Mouse (Mus musculus) cerebellum, adult 2 months (tissue): ENCODE data around the gene Iqgap1. TPM values are rescaled to one million over a fixed set of nuclear protein-coding genes. Genes with fewer than 3 reads are reported as not detected.

Experiments
- DNase-seq, 2 experiments: peaks; one replicate each; pipeline ENCODE4 v3.0.0; 2021
- H3K27ac ChIP-seq: fragments of 200-500 bp; 2 replicates; pipeline ENCODE4 v1.5.1; 2012; ENCODE audit warnings: low read length, control low read depth, inconsistent platforms; ENCODE audit not compliant: insufficient read depth
- H3K27me3 ChIP-seq: fragments of 200-500 bp; 2 replicates; pipeline ENCODE4 v1.6.1; 2012; ENCODE audit warnings: inconsistent platforms, mild to moderate bottlenecking, low read length, moderate library complexity; ENCODE audit not compliant: control insufficient read depth, insufficient read depth
- H3K4me1 ChIP-seq: fragments of 200-500 bp; 2 replicates; pipeline ENCODE4 v1.6.1; 2011; ENCODE audit warnings: low read length; ENCODE audit not compliant: control insufficient read depth, insufficient read depth
- H3K4me3 ChIP-seq: fragments of 200-500 bp; replicated peaks from 2 replicates; pipeline ENCODE3; 2011; ENCODE audit warnings: mild to moderate bottlenecking, low read depth, low read length, control low read depth; ENCODE audit not compliant: insufficient read depth
- CTCF ChIP-seq: fragments of 200-500 bp; IDR thresholded peaks from 2 replicates; pipeline ENCODE4 v1.5.1; 2011; ENCODE audit warnings: low read depth, mild to moderate bottlenecking, control low read depth, low read length, moderate library complexity, borderline replicate concordance; ENCODE audit not compliant: insufficient read depth
- POLR2A ChIP-seq: fragments of 200-500 bp; IDR thresholded peaks from 2 replicates; pipeline ENCODE4 v1.6.1; 2011; ENCODE audit warnings: low read length, control low read depth, borderline replicate concordance; ENCODE audit not compliant: insufficient read depth
- WGBS: fragments of 180-500 bp; shearing (Covaris S2); methylation state at CpG from one replicate; pipeline ENCODE4 v1.1.7; 2018; 5-methylcytosine and 5-hydroxymethylcytosine counted together
- polyA plus RNA-seq: library from polyadenylated mRNA; depleted of rRNA; stranded (reverse); fragments of >200 nt; gene quantifications from 2 replicates; pipeline ENCODE4 v1.2.3, GENCODE M21; 2012

Gene Iqgap1
- polyA plus RNA-seq, 1 experiment, result 21.0 TPM

DNA sequence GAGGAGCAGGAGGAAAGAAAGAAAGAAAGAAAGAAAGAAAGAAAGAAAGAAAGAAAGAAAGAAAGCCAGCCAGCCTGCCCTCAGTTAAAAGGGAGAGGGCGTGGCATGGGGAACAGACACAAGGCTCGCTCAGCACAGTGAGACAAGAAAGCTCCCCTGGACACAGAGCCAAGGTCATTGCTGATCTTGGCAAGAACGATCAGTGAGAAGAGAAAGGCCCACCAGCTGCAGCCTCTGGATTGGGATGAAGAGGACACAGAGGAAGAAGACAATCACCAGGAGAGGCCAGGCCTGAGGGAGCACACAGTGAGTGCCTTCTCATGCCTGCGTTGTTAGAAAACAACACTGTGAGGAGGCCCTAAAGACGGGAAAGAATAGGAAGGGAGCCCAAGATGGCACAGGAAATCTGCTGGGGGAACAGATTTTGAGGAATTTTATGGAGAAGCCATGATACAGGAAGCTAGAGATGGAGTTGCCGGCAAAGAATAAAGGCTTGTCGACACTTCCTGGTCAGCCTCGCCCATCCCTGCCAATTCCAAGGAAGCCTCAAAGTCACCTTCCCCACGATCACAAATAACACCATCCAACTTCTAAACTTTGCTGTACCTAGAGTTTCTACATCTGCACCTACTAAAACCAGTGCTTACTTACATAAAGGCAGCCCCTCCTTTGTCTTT lies 44.2 kb downstream of the Iqgap1 start:
- Histone ChIP-seq H3K27me3 (no peaks in the 10 kb centered on the region), H3K4me3 (no peak overlapping the region), H3K4me1 (0 out of 2 replicates have a peak, but pooled peaks cover 2% of the 10 kb centered on the region), H3K27ac (no peak overlapping the region)
- DNase-seq, result no peak
- TF ChIP-seq POLR2A, result no peak
- no peak for TF ChIP-seq CTCF
- WGBS, result 67% methylated on average over 9 of the region's 9 CpGs

GRCm38 (mm10) chr7:80778958-80779669 lies 46.7 kb downstream of the Iqgap1 start:
- TF ChIP-seq CTCF (no peak), POLR2A (no peak)
- H3K27me3 ChIP-seq, result no peaks in the 10 kb centered on the region
- peaks cover 5% of the 10 kb centered on the region; the same call in 1 of the 2 replicates for H3K4me1 ChIP-seq
- 86% methylated on average over 12 of the region's 12 CpGs for WGBS
- DNase-seq, result no peak
- no peak overlapping the region for H3K4me3 ChIP-seq
- H3K27ac ChIP-seq, result no peak overlapping the region

- peaks cover 5% of the 10 kb centered on the region; the same call in 1 of the 2 replicates for H3K4me1 ChIP-seq
- no peak for DNase-seq
- no peak overlapping the region for H3K27ac ChIP-seq
- H3K27me3 ChIP-seq, result no peaks in the 10 kb centered on the region
- TF ChIP-seq POLR2A, result no peak
- no peak for TF ChIP-seq CTCF
- 95% methylated on average over 6 of the region's 6 CpGs for WGBS
- H3K4me3 ChIP-seq, result no peak overlapping the region
Measured at GRCm38 (mm10) chr7:80778376-80778775, 47.4 kb downstream of the Iqgap1 start.

DNA sequence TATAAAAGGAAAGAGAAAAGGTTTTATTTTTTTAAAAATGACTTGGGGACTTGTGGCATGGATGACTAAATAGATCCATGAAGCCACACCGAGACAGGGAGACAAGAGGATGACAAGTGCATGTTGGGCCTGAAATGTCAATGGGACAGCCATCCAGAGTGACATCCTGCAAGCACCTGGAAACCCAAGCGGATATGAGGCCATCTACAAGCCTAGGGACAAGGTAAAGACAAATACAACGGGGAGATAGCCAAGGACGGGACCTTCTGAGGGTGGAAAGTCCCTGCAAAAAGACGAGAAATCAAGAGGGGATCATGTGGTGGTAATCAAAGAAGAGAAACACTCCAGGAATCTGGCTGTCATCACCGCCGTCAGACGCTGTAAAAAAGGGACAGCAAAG lies 48.6 kb downstream of the Iqgap1 start:
- H3K4me1 ChIP-seq, result peaks cover 5% of the 10 kb centered on the region; the same call in 1 of the 2 replicates
- H3K27me3 ChIP-seq, result no peaks in the 10 kb centered on the region
- H3K4me3 ChIP-seq, result no peak overlapping the region
- no peak for DNase-seq
- TF ChIP-seq POLR2A (no peak), CTCF (no peak)
- H3K27ac ChIP-seq, result no peak overlapping the region
- 63% methylated on average over 8 of the region's 8 CpGs for WGBS

DNA sequence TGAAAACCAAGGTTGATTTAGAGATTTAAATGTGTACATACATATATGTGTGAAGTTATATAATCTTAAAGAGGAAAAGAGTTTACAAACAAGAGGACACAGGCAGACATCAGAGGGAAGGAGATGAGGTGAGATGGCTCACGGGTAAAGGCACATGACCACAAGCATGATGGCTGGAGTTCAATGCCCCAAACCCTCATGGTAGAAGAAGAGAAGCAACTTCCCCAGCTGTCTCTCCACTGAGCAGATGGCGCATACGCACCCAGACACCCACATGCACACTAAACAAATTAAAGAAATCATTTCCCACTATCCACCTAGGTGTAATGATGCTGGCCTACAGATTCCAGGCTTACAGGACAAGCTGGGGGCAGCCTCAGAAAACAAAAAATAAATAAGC lies 49.7 kb downstream of the Iqgap1 start:
- H3K27ac ChIP-seq, result no peak overlapping the region
- no peaks in the 10 kb centered on the region for H3K27me3 ChIP-seq
- H3K4me1 ChIP-seq, result peaks cover 2% of the 10 kb centered on the region; the same call in 1 of the 2 replicates
- H3K4me3 ChIP-seq, result no peak overlapping the region
- WGBS, result 60% methylated on average over 3 of the region's 3 CpGs
- no peak for DNase-seq
- TF ChIP-seq POLR2A (no peak), CTCF (no peak)

- Histone ChIP-seq H3K27me3 (no peaks in the 10 kb centered on the region), H3K4me3 (no peak overlapping the region), H3K27ac (no peak overlapping the region), H3K4me1 (peaks cover 2% of the 10 kb centered on the region; the same call in 1 of the 2 replicates)
- WGBS, result 82% methylated on average over 10 of the region's 10 CpGs
- DNase-seq, result no peak
- TF ChIP-seq POLR2A (no peak), CTCF (no peak)
Measured at GRCm38 (mm10) chr7:80775448-80775904, 50.3 kb downstream of the Iqgap1 start.

DNA sequence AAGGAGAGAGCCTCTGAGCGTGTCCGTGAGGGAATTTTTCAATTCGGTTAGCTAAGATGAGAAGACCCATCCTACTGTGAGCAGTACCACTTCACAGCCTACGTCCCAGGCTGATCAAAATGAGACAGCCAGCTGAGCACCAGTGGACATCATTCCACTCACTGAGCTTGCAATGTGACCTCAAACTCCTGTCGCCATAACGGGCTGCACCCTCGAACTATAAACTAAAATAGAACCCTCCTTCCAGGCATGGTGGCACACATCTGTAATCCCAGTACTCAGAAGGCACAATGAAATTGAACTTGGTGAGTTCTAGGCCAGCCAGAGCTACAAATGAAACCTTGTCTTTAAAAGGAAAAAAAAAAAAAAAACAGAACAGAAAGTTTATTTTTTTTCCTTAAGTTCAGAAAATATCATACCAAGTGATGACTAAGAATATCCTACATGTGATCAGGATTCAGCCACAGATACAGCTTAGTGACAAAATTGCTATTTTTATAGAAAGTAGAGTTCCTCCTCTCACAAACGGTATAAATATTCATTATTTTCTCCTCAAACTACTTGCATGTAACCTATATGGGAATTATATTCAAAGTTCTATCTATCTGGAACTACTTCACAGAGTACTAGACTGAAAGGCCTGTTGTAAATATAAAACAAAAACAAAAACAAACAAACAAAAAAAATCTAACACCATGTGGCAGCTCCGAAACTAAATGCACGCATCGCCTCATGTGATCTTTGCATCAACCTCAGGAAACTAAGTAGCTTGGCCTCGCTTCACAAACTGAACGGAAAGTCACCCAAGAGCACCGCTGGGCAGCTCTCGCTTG lies 50.9 kb downstream of the Iqgap1 start:
- no peak overlapping the region for H3K4me3 ChIP-seq
- DNase-seq, result no peak
- WGBS, result 85% methylated on average over 15 of the region's 15 CpGs
- no peaks in the 10 kb centered on the region for H3K27me3 ChIP-seq
- no peak overlapping the region for H3K27ac ChIP-seq
- TF ChIP-seq POLR2A, result no peak
- TF ChIP-seq CTCF, result no peak
- peaks cover 2% of the 10 kb centered on the region; the same call in 1 of the 2 replicates for H3K4me1 ChIP-seq
